Mouse (Mus musculus): ENCODE results near the gene Gm9573. TPM values are rescaled to one million over a fixed set of nuclear protein-coding genes. Genes with fewer than 3 reads are reported as not detected.

Gene Gm9573
- polyA plus RNA-seq, 1 experiment from 2014 or later: not detected

Other genes starting within 250 kb of the Gm9573 start
- 2.7 and 3.2 TPM in 2 replicates for gene H2-Q4, start 247.0 kb downstream of the Gm9573 start, polyA plus RNA-seq (2016; fragmentation: Nextera tagmentation; extraction: Ambion mirVana)
- gene H2-Q6, start 201.8 kb downstream of the Gm9573 start, polyA plus RNA-seq (2016; fragmentation: Nextera tagmentation; extraction: Ambion mirVana): 0.48 and 0.64 TPM in 2 replicates
- gene H2-Q7, start 187.5 kb downstream of the Gm9573 start, polyA plus RNA-seq (2016; fragmentation: Nextera tagmentation; extraction: Ambion mirVana): 6.5 and 6.8 TPM in 2 replicates
- 0.18 and 0.27 TPM in 2 replicates for gene H2-Q10, start 156.5 kb downstream of the Gm9573 start, polyA plus RNA-seq (2016; fragmentation: Nextera tagmentation; extraction: Ambion mirVana)
- not detected in 2 replicates for gene Pou5f1, start 120.6 kb downstream of the Gm9573 start, polyA plus RNA-seq (2016; fragmentation: Nextera tagmentation; extraction: Ambion mirVana)
- gene Tcf19, start 109.8 kb downstream of the Gm9573 start, polyA plus RNA-seq (2016; fragmentation: Nextera tagmentation; extraction: Ambion mirVana): 34.1 and 35.1 TPM in 2 replicates
- 12.9 and 13.1 TPM in 2 replicates for gene Cchcr1, start 109.5 kb downstream of the Gm9573 start, polyA plus RNA-seq (2016; fragmentation: Nextera tagmentation; extraction: Ambion mirVana)
- 0.91 and 1.4 TPM in 2 replicates for gene Psors1c2, start 93.4 kb downstream of the Gm9573 start, polyA plus RNA-seq (2016; fragmentation: Nextera tagmentation; extraction: Ambion mirVana)
- gene Cdsn, start 74.5 kb downstream of the Gm9573 start, polyA plus RNA-seq (2016; fragmentation: Nextera tagmentation; extraction: Ambion mirVana): not detected in 2 replicates
- not detected in 2 replicates for gene 2300002M23Rik, start 59.2 kb downstream of the Gm9573 start, polyA plus RNA-seq (2016; fragmentation: Nextera tagmentation; extraction: Ambion mirVana)
- not detected in 2 replicates for gene Sfta2, start 25.1 kb downstream of the Gm9573 start, polyA plus RNA-seq (2016; fragmentation: Nextera tagmentation; extraction: Ambion mirVana)
- gene Mucl3, start 17.1 kb upstream of the Gm9573 start, polyA plus RNA-seq (2016; fragmentation: Nextera tagmentation; extraction: Ambion mirVana): 0.10 TPM in 1 of 2 replicates, not detected in the other
- 14.9 and 15.2 TPM in 2 replicates for gene Vars2, start 41.0 kb upstream of the Gm9573 start, polyA plus RNA-seq (2016; fragmentation: Nextera tagmentation; extraction: Ambion mirVana)
- gene Gtf2h4, start 47.1 kb upstream of the Gm9573 start, polyA plus RNA-seq (2016; fragmentation: Nextera tagmentation; extraction: Ambion mirVana): 35.8 and 36.9 TPM in 2 replicates
- 170 and 172 TPM in 2 replicates for gene Ddr1, start 78.0 kb upstream of the Gm9573 start, polyA plus RNA-seq (2016; fragmentation: Nextera tagmentation; extraction: Ambion mirVana)
- gene Ier3, start 195.0 kb upstream of the Gm9573 start, polyA plus RNA-seq (2016; fragmentation: Nextera tagmentation; extraction: Ambion mirVana): 5.2 and 7.9 TPM in 2 replicates
- gene Flot1, start 196.6 kb upstream of the Gm9573 start, polyA plus RNA-seq (2016; fragmentation: Nextera tagmentation; extraction: Ambion mirVana): 60.5 and 60.6 TPM in 2 replicates
- gene Tubb5, start 211.7 kb upstream of the Gm9573 start, polyA plus RNA-seq (2016; fragmentation: Nextera tagmentation; extraction: Ambion mirVana): 1,533 and 1,543 TPM in 2 replicates
- gene Mdc1, start 214.9 kb upstream of the Gm9573 start, polyA plus RNA-seq (2016; fragmentation: Nextera tagmentation; extraction: Ambion mirVana): 13.6 and 14.7 TPM in 2 replicates
- 40.5 and 41.3 TPM in 2 replicates for gene Nrm, start 234.7 kb upstream of the Gm9573 start, polyA plus RNA-seq (2016; fragmentation: Nextera tagmentation; extraction: Ambion mirVana)
- 34.6 and 35.1 TPM in 2 replicates for gene Ppp1r18, start 239.0 kb upstream of the Gm9573 start, polyA plus RNA-seq (2016; fragmentation: Nextera tagmentation; extraction: Ambion mirVana)